Mouse (Mus musculus) gastrocnemius, adult 2 months (tissue): ENCODE results near the gene Nudt8. TPM values are rescaled to one million over a fixed set of nuclear protein-coding genes. Genes with fewer than 3 reads are reported as not detected.
A peak's percentile ranks its signal among the peaks of the same experiment; 100 is the strongest.

Experiments
- DNase-seq: peaks from one replicate; pipeline ENCODE4 v3.0.0; 2022
- H3K27ac ChIP-seq: fragments of 200-600 bp; 2 replicates; pipeline ENCODE4 v1.8.1; 2022; ENCODE audit warnings: mild to moderate bottlenecking
- H3K4me3 ChIP-seq: fragments of 200-600 bp; 2 replicates; pipeline ENCODE4 v1.8.1; 2022; ENCODE audit warnings: mild to moderate bottlenecking, moderate library complexity
- CTCF ChIP-seq: fragments of 200-600 bp; IDR thresholded peaks from 2 replicates; pipeline ENCODE4 v1.8.1; 2022; ENCODE audit warnings: antibody characterized with exemption, mild to moderate bottlenecking, moderate library complexity
- intact Hi-C: fragments of 180-260 bp; cut with DNase I; formaldehyde crosslinking; loops from one replicate; pipeline ENCODE4 v1.15.1; 2025
- total RNA-seq, 2 experiments: library from RNA; stranded (reverse); gene quantifications; 2 replicates each; pipeline ENCODE4 v1.2.3; 2021

Nudt8 gene
- total RNA-seq, 2 experiments from 2014 or later, result 19.2 to 31.9 TPM

GRCm38 (mm10) chr19:3991562-3991961 lies 8.8 kb upstream of the Nudt8 start:
- TF ChIP-seq CTCF, result no peak
- Histone ChIP-seq H3K4me3 (no peak overlapping the region), H3K27ac (no peak overlapping the region)
- intact Hi-C loops, result no loop called here
- DNase-seq, result no peak

DNA sequence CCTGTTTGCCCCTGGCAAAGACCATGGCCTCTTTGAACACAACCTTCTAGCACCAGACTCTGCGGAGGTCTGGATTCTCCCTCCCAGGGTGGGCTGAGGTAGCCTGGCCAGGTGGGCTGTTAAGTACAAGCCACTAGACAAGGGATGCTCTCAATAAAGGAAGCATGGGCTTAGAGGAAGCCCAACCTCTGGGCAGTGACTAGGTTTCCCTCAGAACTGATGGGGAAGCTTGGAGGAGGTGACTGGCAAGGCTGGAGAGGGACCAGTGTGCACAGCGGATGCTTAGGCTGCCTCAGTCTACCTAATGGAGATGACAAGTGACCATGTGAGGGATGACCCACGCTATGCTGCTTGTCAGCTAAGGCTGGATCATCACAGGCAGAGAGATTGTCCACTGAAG lies 8.4 kb upstream of the Nudt8 start:
- no peak for TF ChIP-seq CTCF
- H3K27ac ChIP-seq, result no peak overlapping the region
- DNase-seq, result no peak
- H3K4me3 ChIP-seq, result no peak overlapping the region
- intact Hi-C loops, result no loop called here

GRCm38 (mm10) chr19:3992416-3992815 lies 8.0 kb upstream of the Nudt8 start, which contains the start of gene Tbx10:
Tbx10 (plus strand) TSS chr19:3992752.
- intact Hi-C loops, result no loop called here
- no peak for TF ChIP-seq CTCF
- Histone ChIP-seq H3K4me3 (no peak within 1 kb of the TSS), H3K27ac (no peak within 1 kb of the TSS)
- no peak for DNase-seq

DNA sequence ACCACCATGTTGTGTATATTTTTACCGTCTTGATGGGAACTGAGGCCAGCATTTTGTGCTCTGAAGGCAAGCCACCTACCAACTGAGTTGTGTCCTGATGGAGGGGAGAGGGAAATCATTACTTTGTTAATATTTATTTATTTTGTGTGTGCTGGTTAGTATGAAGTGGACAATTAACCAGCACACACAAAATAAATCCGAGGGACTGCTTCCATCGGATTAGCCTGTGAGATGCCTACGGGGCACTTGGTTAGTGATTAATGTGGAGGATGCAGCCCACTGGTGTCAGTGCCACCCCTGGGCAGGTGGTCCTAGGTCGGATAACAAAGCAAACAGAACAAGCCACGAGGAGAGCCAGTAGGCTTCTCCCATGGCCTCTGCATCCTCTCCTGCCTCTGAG lies 5.4 kb upstream of the Nudt8 start:
- TF ChIP-seq CTCF, result no peak
- no peak overlapping the region for H3K27ac ChIP-seq
- no peak overlapping the region for H3K4me3 ChIP-seq
- intact Hi-C loops, result no loop called here
- no peak for DNase-seq

GRCm38 (mm10) chr19:3995505-3995904 lies 4.9 kb upstream of the Nudt8 start:
- no peak for TF ChIP-seq CTCF
- intact Hi-C loops, result no loop called here
- H3K27ac ChIP-seq, result peak overlapping the region; percentile 68
- no peak for DNase-seq
- no peak overlapping the region for H3K4me3 ChIP-seq

GRCm38 (mm10) chr19:3996106-3996505 lies 4.3 kb upstream of the Nudt8 start:
- intact Hi-C loops, result no loop called here
- peak overlapping the region; percentile 68 for H3K27ac ChIP-seq

GRCm38 (mm10) chr19:3996747-3997146 lies 3.6 kb upstream of the Nudt8 start:
- intact Hi-C loops, result no loop called here
- peak overlapping the region; percentile 68; the same call in 1 of the 2 replicates for H3K27ac ChIP-seq
- TF ChIP-seq CTCF, result no peak
- no peak for DNase-seq
- H3K4me3 ChIP-seq, result no peak overlapping the region

More at GRCm38 (mm10) chr19:3996106-3996505, 4.3 kb upstream of the Nudt8 start:
- no peak for DNase-seq
- no peak for TF ChIP-seq CTCF
- H3K4me3 ChIP-seq, result no peak overlapping the region

- Histone ChIP-seq H3K27ac (no peak overlapping the region), H3K4me3 (no peak overlapping the region)
- TF ChIP-seq CTCF, result no peak
- no peak for DNase-seq
- intact Hi-C loops, result no loop called here
Measured at GRCm38 (mm10) chr19:3997231-3997630, 3.1 kb upstream of the Nudt8 start.

DNA sequence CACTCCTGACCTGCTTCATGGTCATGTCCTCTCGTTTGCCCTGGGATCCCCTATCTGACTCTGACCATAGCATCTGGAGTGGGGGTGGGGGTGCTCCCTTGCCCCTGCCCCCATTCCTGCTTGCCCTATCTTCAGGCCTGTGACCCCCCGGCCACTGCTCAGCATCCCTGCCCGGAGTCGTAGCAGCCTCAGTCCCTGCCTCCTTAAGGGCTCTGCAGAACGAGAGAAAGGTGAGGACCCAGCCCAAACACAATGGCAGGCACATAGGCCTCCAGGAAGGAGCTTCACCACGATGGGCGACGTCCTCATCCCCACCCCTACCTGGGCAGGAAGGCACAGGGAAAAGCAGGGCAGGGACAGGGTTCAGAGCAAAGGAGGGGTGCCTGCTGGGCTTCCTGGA lies 2.0 kb upstream of the Nudt8 start:
- intact Hi-C loops, result no loop called here
- TF ChIP-seq CTCF, result no peak
- no peak for DNase-seq
- no peak overlapping the region for H3K27ac ChIP-seq
- no peak overlapping the region for H3K4me3 ChIP-seq

DNA sequence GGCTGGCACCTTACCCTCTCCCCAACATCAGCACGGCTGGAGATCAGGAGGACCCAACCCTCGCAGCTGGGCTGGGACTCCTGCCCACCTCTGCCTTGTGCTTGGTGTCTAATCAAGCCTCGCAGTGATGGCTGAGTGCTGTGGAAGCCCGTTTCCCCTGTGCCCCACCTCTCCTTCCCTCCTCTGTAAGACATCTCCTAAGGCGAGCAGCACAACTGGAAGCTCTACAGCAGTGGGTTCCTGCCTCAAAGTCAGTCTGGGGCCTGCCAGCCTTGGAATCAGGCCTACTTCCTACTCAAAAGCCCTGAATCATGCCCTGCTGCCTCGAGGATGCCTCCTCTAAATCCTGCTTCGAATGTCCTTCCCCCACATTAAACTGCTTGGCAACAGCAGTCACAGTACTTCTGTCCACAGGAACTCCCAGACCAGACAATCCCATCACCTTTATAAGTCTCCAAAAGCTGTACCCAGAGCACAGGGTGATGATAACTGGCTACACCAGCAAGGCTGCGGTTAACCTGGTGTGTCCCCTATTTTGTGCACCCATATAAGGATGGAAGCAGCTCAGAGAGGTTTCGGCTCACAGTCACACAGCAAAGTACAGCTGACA lies 1.2 kb upstream of the Nudt8 start:
- DNase-seq, result no peak
- Histone ChIP-seq H3K4me3 (peak overlapping the region; percentile 78), H3K27ac (peak overlapping the region; percentile 94)
- intact Hi-C loops, result no loop called here
- no peak for TF ChIP-seq CTCF

DNA sequence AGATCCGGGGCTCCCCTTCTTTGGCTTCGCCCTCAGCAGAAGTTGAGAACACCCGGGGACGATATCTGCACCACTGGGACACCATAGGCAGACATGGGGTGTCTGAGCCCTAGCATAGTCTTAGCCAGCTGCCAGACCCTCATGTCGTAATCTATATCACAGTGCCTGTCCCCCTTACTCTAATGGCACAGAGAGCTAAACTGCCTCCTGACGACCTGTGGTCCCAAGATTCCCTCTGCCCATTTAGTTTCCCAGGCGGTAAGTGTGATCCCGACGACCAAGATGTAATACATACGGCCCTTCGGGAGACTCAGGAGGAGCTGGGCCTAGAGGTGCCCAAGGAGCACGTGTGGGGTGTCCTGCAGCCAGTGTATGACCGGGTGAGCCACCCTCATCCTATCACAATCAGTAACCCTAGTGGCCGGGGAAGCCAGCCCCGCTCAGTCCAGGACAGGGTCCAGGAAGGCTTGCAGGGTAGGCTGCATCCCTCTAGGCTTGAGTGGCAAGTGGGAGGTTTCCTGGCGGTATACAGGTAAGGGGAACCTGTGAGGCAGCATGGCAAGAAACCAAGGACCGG lies 657 bp downstream of the Nudt8 start:
- TF ChIP-seq CTCF, result no peak
- Histone ChIP-seq H3K27ac (peak overlapping the region; percentile 94), H3K4me3 (peak overlapping the region; percentile 78)
- intact Hi-C loops, result loop anchor here (1.0 kb wide), 1 partner anchor 11 kb away; the partner anchor contains the start of gene Ndufv1
- DNase-seq, result no peak

GRCm38 (mm10) chr19:4001752-4002151 lies 1.4 kb downstream of the Nudt8 start:
- no peak for DNase-seq
- intact Hi-C loops, result no loop called here
- TF ChIP-seq CTCF, result no peak
- H3K27ac ChIP-seq, result no peak overlapping the region
- no peak overlapping the region for H3K4me3 ChIP-seq

DNA sequence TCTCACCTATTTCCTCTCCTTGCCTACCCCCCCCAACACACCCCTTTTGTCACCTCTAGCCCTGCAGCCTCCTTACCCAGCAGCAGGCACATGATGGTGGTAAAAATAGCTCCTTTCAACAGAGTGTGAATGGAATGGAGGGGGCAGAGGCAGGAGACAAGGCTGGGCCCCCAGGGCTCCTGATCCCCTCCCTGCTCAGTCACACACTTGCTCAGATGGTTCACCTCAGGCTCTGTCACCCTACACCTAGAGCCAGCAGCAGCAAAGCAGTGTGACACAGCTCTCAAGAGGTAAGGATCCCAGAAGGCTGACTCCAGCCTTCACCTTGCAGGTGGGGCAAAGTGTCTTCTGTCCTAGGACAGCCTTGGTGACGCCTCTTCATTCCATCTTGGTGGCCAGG lies 2.7 kb downstream of the Nudt8 start, which contains the start of gene Doc2g:
Gene Doc2g, plus strand, starts transcription at position 202 of the 400 bp plus-strand sequence.
- no peak within 1 kb of the TSS for H3K27ac ChIP-seq
- DNase-seq, result no peak
- TF ChIP-seq CTCF, result no peak
- intact Hi-C loops, result no loop called here
- H3K4me3 ChIP-seq, result no peak within 1 kb of the TSS

DNA sequence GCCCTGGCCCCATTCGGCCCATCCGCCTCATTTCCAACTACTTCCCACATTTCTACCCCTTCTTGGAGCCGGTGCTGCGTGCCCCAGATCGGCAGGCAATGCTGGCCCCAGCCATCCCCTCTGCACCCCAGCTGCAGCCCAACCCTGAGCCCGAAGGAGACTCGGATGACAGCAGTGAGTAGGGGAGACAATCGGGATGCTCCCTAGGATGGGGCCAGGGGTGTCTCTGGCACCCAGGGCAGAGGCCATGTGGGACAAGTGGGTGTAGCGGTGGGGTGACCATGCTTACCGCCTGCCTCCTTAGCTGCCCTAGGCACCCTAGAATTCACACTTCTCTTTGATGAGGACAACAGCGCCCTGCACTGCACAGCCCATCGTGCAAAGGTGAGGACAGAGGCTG lies 3.3 kb downstream of the Nudt8 start:
- no peak for TF ChIP-seq CTCF
- Histone ChIP-seq H3K27ac (no peak overlapping the region), H3K4me3 (no peak overlapping the region)
- DNase-seq, result no peak
- intact Hi-C loops, result no loop called here
